Mouse (Mus musculus) embryonic facial prominence, embryonic 13.5 days (tissue): Measurements from ENCODE around the gene Gadd45a. TPM values are rescaled to one million over a fixed set of nuclear protein-coding genes. Genes with fewer than 3 reads are reported as not detected.

Experiments used
- ATAC-seq: fragments of 200-750 bp; cut with Nextera tagmentation; 2 replicates; pipeline ENCODE4 v1.8.0; 2017; ENCODE audit warnings: low read depth; ENCODE audit not compliant: insufficient number of reproducible peaks, insufficient read depth, low FRiP score, low TSS enrichment
- H3K27ac ChIP-seq: fragments of 300-500 bp; sonication (generic); 2 replicates; pipeline ENCODE4 v1.5.1; 2015; ENCODE audit warnings: moderate library complexity, mild to moderate bottlenecking, inconsistent platforms
- H3K27me3 ChIP-seq: fragments of 300-500 bp; sonication (generic); 2 replicates; pipeline ENCODE4 v1.6.1; 2015; ENCODE audit warnings: mild to moderate bottlenecking, inconsistent platforms
- H3K36me3 ChIP-seq: fragments of 300-500 bp; sonication (generic); 2 replicates; pipeline ENCODE4 v1.6.1; 2015; ENCODE audit warnings: mild to moderate bottlenecking, inconsistent platforms
- H3K4me1 ChIP-seq: fragments of 300-500 bp; sonication (generic); 2 replicates; pipeline ENCODE4 v1.6.1; 2015; ENCODE audit warnings: inconsistent platforms
- H3K4me2 ChIP-seq: fragments of 300-500 bp; sonication (generic); 2 replicates; pipeline ENCODE4 v1.6.1; 2015; ENCODE audit warnings: moderate library complexity, mild to moderate bottlenecking, inconsistent platforms
- H3K4me3 ChIP-seq: fragments of 300-500 bp; sonication (generic); 2 replicates; pipeline ENCODE4 v1.5.1; 2015; ENCODE audit warnings: mild to moderate bottlenecking, inconsistent platforms
- H3K9ac ChIP-seq: fragments of 300-500 bp; sonication (generic); 2 replicates; pipeline ENCODE4 v1.6.1; 2015; ENCODE audit warnings: mild to moderate bottlenecking, inconsistent platforms
- H3K9me3 ChIP-seq: fragments of 300-500 bp; sonication (generic); 2 replicates; pipeline ENCODE4 v1.6.1; 2016; ENCODE audit warnings: inconsistent platforms
- WGBS: fragments of 180-500 bp; shearing (Covaris S2); methylation state at CpG from one replicate; pipeline ENCODE4 v1.1.7; 2015; ENCODE audit warnings: mixed read lengths; 5-methylcytosine and 5-hydroxymethylcytosine counted together
- polyA plus RNA-seq: library from polyadenylated mRNA; unstranded; fragments of >200 nt; fragmentation: Nextera tagmentation; extraction: Ambion mirVana; gene quantifications from 2 replicates; pipeline ENCODE4 v1.2.1, GENCODE M21; 2015

Gene Gadd45a
- polyA plus RNA-seq, 1 experiment from 2014 or later: 15.7 TPM

DNA sequence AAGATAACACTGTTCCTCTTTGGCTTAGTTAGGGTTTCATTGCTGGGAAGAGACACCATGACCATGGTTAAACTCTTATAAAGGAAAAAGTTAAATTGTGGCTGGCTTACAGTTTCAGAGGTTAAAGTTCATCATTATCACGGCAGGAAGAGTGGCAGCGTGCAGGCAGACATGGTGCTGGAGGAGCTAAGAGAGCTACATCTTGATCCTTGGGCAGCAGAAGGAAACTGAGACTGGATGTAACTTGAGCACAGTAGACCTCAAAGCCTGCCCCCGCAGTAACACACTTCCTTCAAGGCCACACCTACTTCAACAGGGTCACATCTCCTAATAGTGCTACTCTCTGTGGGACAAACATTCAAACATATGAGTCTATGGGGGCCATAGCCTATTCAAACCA, 47.7 kb downstream of the Gadd45a start:
- no peak overlapping the region for H3K4me3 ChIP-seq
- H3K4me2 ChIP-seq: no peak overlapping the region
- H3K9ac ChIP-seq: no peak overlapping the region
- 59% methylated on average over 3 of the region's 3 CpGs for WGBS
- H3K9me3 ChIP-seq: no peaks in the 10 kb centered on the region
- 0 out of 2 replicates have a peak, but pooled peaks cover 4% of the 10 kb centered on the region for H3K4me1 ChIP-seq
- no peak overlapping the region for H3K27ac ChIP-seq
- H3K36me3 ChIP-seq: no peaks in the 10 kb centered on the region
- no peaks in the 10 kb centered on the region for H3K27me3 ChIP-seq
- no peak for ATAC-seq

DNA sequence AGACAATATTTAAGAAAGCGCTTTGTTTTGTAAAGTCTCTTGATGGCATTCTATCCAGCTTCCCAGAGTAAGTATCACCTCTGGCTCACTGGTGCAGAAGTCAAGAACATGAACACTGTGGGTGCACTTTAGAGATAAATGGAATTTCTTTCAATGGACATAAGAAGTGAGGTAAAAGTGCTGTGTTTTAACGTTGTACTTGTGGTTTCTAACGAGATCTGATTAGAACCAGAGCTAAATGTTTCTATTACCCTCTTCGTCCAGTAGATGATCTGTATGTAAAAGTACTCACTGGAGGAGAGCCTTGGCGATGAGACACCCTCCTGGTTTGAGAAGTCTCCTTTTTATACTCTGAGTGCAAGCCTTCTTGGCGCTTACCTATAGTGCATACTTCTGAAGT, 48.2 kb downstream of the Gadd45a start:
- H3K4me2 ChIP-seq: no peak overlapping the region
- H3K9ac ChIP-seq: no peak overlapping the region
- 0 out of 2 replicates have a peak, but pooled peaks cover 4% of the 10 kb centered on the region for H3K4me1 ChIP-seq
- no peak for ATAC-seq
- no peaks in the 10 kb centered on the region for H3K9me3 ChIP-seq
- no peak overlapping the region for H3K27ac ChIP-seq
- WGBS: 78% methylated on average over 6 of the region's 6 CpGs
- no peaks in the 10 kb centered on the region for H3K27me3 ChIP-seq
- no peak overlapping the region for H3K4me3 ChIP-seq
- H3K36me3 ChIP-seq: no peaks in the 10 kb centered on the region

DNA sequence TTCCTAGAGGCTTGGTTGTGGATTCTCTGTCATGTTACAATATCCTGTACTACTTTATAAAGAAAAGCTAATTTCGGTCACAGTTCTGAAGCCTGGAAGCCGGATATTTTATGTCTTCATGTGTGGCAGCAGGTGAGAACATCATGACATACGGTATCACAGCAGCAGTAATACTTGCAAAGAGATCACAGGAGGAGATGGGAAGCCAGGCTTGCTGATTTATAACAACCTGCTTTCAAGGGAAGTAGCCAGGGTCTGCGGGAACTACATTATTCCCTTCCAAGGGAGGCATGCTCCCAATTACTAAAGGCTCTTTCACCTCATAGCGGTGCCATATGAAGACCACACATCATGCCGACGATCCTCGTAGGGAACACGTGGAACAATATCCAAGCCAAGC, 48.9 kb downstream of the Gadd45a start:
- Histone ChIP-seq H3K4me3 (no peak overlapping the region), H3K9me3 (no peaks in the 10 kb centered on the region), H3K27me3 (no peaks in the 10 kb centered on the region), H3K4me2 (no peak overlapping the region), H3K36me3 (no peaks in the 10 kb centered on the region), H3K9ac (no peak overlapping the region), H3K4me1 (0 out of 2 replicates have a peak, but pooled peaks cover 4% of the 10 kb centered on the region), H3K27ac (no peak overlapping the region)
- no peak for ATAC-seq
- 83% methylated on average over 9 of the region's 9 CpGs for WGBS

DNA sequence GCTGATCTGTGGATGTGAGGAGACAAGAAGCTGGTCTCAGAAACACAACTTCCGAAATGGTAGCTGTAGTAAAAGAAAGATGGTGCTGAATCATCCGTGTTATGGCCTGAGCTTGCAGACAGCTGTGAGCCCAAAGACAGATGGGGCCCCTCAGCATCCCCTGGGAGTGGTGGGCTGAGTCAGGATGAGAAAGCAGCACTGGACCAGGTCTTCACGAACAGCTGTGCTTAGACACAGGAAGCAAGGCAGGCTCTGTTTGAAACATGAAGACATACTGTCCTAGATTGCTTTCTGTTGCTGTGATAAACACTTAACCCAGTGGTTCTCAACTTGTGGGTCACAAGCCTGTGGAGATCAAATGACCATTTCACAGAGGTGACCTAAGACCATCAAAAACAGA, 49.6 kb downstream of the Gadd45a start:
- ATAC-seq: no peak
- no peaks in the 10 kb centered on the region for H3K27me3 ChIP-seq

DNA sequence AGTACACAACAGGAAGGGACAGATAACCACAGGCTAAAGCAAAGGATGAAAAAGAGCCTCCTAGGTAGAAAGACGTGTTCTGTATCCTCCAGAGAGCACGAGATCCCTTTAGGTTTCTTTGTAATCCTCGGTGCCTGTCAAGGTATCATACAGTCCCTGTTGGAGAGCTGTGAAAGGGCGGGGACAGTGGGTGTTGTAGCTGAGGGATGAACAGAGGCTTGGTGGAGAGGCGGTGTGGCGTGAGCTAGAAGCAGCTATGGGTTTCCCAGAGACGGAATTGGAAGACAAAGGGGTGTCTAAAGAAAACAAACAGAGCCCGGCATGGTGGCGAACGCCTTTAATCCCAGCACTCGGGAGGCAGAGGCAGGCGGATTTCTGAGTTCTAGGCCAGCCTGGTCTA, 51.2 kb downstream of the Gadd45a start:
- ATAC-seq: no peak
- no peaks in the 10 kb centered on the region for H3K36me3 ChIP-seq
- H3K9me3 ChIP-seq: no peaks in the 10 kb centered on the region
- H3K27me3 ChIP-seq: no peaks in the 10 kb centered on the region
- no peak overlapping the region for H3K4me3 ChIP-seq
- H3K27ac ChIP-seq: no peak overlapping the region
- no peak overlapping the region for H3K4me2 ChIP-seq
- H3K9ac ChIP-seq: no peak overlapping the region
- WGBS: 88% methylated on average over 12 of the region's 12 CpGs
- H3K4me1 ChIP-seq: 0 out of 2 replicates have a peak, but pooled peaks cover 4% of the 10 kb centered on the region

More for the DNA sequence above, 49.6 kb downstream of the Gadd45a start:
- Histone ChIP-seq H3K4me2 (no peak overlapping the region), H3K9me3 (no peaks in the 10 kb centered on the region), H3K4me3 (no peak overlapping the region), H3K36me3 (no peaks in the 10 kb centered on the region), H3K9ac (no peak overlapping the region), H3K27ac (no peak overlapping the region), H3K4me1 (0 out of 2 replicates have a peak, but pooled peaks cover 4% of the 10 kb centered on the region)
- 71% methylated on average over 3 of the region's 3 CpGs for WGBS

DNA sequence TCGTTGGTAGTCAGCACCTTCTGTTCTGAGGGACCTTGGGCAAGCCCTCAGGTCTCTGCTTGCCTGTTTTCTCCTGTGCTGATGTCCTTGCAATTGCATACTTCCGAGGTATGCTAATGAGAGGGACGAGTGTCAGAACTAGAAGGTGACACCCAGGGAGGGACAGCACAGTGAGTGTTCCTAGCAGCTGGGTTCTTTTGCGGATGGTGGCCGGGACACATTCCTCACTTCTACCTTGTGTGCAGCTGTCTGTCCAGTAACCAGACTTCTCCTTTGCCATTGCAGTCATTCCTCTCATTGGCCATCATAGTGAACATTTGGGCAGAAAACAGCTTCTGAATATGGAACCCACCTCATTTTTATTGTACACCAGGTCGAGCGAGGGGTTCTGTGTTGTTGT, 51.8 kb downstream of the Gadd45a start:
- Histone ChIP-seq H3K4me2 (no peak overlapping the region), H3K27ac (no peak overlapping the region), H3K4me1 (0 out of 2 replicates have a peak, but pooled peaks cover 4% of the 10 kb centered on the region), H3K27me3 (no peaks in the 10 kb centered on the region), H3K9ac (no peak overlapping the region), H3K4me3 (no peak overlapping the region), H3K36me3 (no peaks in the 10 kb centered on the region), H3K9me3 (no peaks in the 10 kb centered on the region)
- no peak for ATAC-seq
- 72% methylated on average over 7 of the region's 7 CpGs for WGBS

Other genes starting within 250 kb of the Gadd45a start
- not detected in 2 replicates for gene Vmn1r39, start 226.8 kb downstream of the Gadd45a start, polyA plus RNA-seq
- 56.0 and 58.1 TPM in 2 replicates for gene Gng12, start 141.1 kb downstream of the Gadd45a start, polyA plus RNA-seq
- 432 TPM in 2 replicates for gene Serbp1, start 200.7 kb upstream of the Gadd45a start, polyA plus RNA-seq